In genomic region chr14:27368619-27369018, GRCm38 (mm10) we compare ENCODE assay signal across 11 mouse cellular contexts.
DNase-seq lines count a peak whose midpoint lies in the region; ATAC-seq and TF ChIP-seq lines count a peak whose summit lies in the region.
"Had no signal": no experiment of that assay in that cellular context is flagged by ENCODE, and none has a peak within 500 bp of the region (broad histone marks: within the 10 kb centered on the region; RNA-seq: fewer than 3 reads in every experiment).

No protein-coding gene starts in this region.

- H3K4me1 ChIP-seq in kidney, embryonic 16.5 days (ENCODE audit: insufficient read depth, low read length), result peaks cover 11% of the 10 kb centered on the region; the same call in 1 of the 2 replicates
- peaks cover 4% of the 10 kb centered on the region; the same call in 1 of the 2 replicates for H3K4me1 ChIP-seq in embryonic facial prominence, embryonic 15.5 days
- peaks cover 5% of the 10 kb centered on the region for H3K4me1 ChIP-seq in midbrain, embryonic 10.5 days

- whole genome bisulfite sequencing in kidney, embryonic 16.5 days, result 74% methylated on average over 4 of the region's 4 CpGs
- 40% methylated on average over 4 of the region's 4 CpGs for WGBS in embryonic facial prominence, embryonic 15.5 days
- 65% methylated on average over 4 of the region's 4 CpGs for WGBS in midbrain, embryonic 10.5 days

- no peak overlapping the region for H3K27ac ChIP-seq in kidney, embryonic 16.5 days (ENCODE audit: low read length)
- 0 out of 2 replicates have a peak overlapping the region, but pooled peaks have one; percentile 11 for H3K27ac ChIP-seq in embryonic facial prominence, embryonic 15.5 days (replicated peaks)
- no peak overlapping the region for H3K27ac ChIP-seq in midbrain, embryonic 10.5 days (replicated peaks)
- no peak overlapping the region for H3K27ac ChIP-seq in left cerebral cortex, adult 2 months
- H3K27ac ChIP-seq: embryonic facial prominence, embryonic 12.5 days had no signal

- ATAC-seq in kidney, embryonic 16.5 days (ENCODE audit: low FRiP score, low TSS enrichment), result no peak
- ATAC-seq in embryonic facial prominence, embryonic 15.5 days (ENCODE audit: insufficient number of reproducible peaks, low FRiP score, low TSS enrichment, low read depth), result 0 out of 2 replicates have a peak, but pooled peaks have one; percentile 47
- ATAC-seq: inflammation-experienced regulatory T-cells, adult 6 months had no signal

- no peaks in the 10 kb centered on the region for H3K36me3 ChIP-seq in kidney, embryonic 16.5 days (ENCODE audit: insufficient read depth, low read length)
- H3K36me3 ChIP-seq in embryonic facial prominence, embryonic 15.5 days, result no peaks in the 10 kb centered on the region
- H3K36me3 ChIP-seq in midbrain, embryonic 10.5 days, result no peaks in the 10 kb centered on the region
- H3K36me3 ChIP-seq: embryonic facial prominence, embryonic 12.5 days had no signal

- H3K9ac ChIP-seq in kidney, embryonic 16.5 days (replicated peaks; ENCODE audit: low read length), result no peak overlapping the region
- no peak overlapping the region for H3K9ac ChIP-seq in embryonic facial prominence, embryonic 15.5 days
- H3K9ac ChIP-seq: embryonic facial prominence, embryonic 12.5 days had no signal

- no peaks in the 10 kb centered on the region for H3K27me3 ChIP-seq in kidney, embryonic 16.5 days (ENCODE audit: insufficient read depth, low read length)
- no peaks in the 10 kb centered on the region for H3K27me3 ChIP-seq in embryonic facial prominence, embryonic 15.5 days
- no peaks in the 10 kb centered on the region for H3K27me3 ChIP-seq in midbrain, embryonic 10.5 days (ENCODE audit: low read depth, poor library complexity, severe bottlenecking)
- H3K27me3 ChIP-seq: embryonic facial prominence, embryonic 12.5 days had no signal

- TF ChIP-seq CTCF in left cerebral cortex, adult 2 months (IDR thresholded peaks at IDR 0.05), result no peak; the same call in 1 of the 2 replicates

- DNase-seq in kidney, adult 8-10 months, result peak; percentile 69 to 73
- peak; percentile 61 to 68 for DNase-seq in heart, postnatal 10 days
- DNase-seq in retina, postnatal 1 day, result peak; percentile 19
- no peak for DNase-seq in midbrain, embryonic 10.5 days (ENCODE audit: low spot score)
- no peak for DNase-seq in left cerebral cortex, adult 2 months (ENCODE audit: extremely low spot score in 1 of 2, low spot score in 2 of 2)
- DNase-seq in right cerebral cortex, postnatal 4 days, result no peak
- DNase-seq: lung, postnatal 10 days had no signal

- no peak overlapping the region for H3K4me2 ChIP-seq in kidney, embryonic 16.5 days (replicated peaks; ENCODE audit: low read depth, low read length)
- H3K4me2 ChIP-seq in embryonic facial prominence, embryonic 15.5 days (replicated peaks), result no peak overlapping the region
- H3K4me2 ChIP-seq: embryonic facial prominence, embryonic 12.5 days had no signal

- H3K9me3 ChIP-seq in kidney, embryonic 16.5 days (ENCODE audit: low read length), result no peaks in the 10 kb centered on the region
- no peaks in the 10 kb centered on the region for H3K9me3 ChIP-seq in embryonic facial prominence, embryonic 15.5 days (replicated peaks)
- H3K9me3 ChIP-seq in midbrain, embryonic 10.5 days (replicated peaks), result no peaks in the 10 kb centered on the region
- H3K9me3 ChIP-seq: embryonic facial prominence, embryonic 12.5 days had no signal

- intact Hi-C loops in heart, postnatal 10 days (cut with DNase I), result no loop called here
- intact Hi-C loops in left cerebral cortex, adult 2 months (cut with DNase I), result no loop called here

- H3K4me3 ChIP-seq in kidney, embryonic 16.5 days (ENCODE audit: low read length), result no peak overlapping the region
- H3K4me3 ChIP-seq in embryonic facial prominence, embryonic 15.5 days (replicated peaks), result no peak overlapping the region
- no peak overlapping the region for H3K4me3 ChIP-seq in midbrain, embryonic 10.5 days
- no peak overlapping the region for H3K4me3 ChIP-seq in left cerebral cortex, adult 2 months
- H3K4me3 ChIP-seq: embryonic facial prominence, embryonic 12.5 days had no signal

Comparison
In these comparisons a context has a peak if more than half of its experiments do, and no peak if none do; other contexts are left out.
1. DNase-seq: peak in kidney, adult 8-10 months (2 of 2), heart, postnatal 10 days (2 of 2) and retina, postnatal 1 day (single experiment); none in midbrain, embryonic 10.5 days (single experiment), left cerebral cortex, adult 2 months (0 of 2) and right cerebral cortex, postnatal 4 days (single experiment).